23 mouse cellular contexts compared by ENCODE assay signal in the genomic region with DNA sequence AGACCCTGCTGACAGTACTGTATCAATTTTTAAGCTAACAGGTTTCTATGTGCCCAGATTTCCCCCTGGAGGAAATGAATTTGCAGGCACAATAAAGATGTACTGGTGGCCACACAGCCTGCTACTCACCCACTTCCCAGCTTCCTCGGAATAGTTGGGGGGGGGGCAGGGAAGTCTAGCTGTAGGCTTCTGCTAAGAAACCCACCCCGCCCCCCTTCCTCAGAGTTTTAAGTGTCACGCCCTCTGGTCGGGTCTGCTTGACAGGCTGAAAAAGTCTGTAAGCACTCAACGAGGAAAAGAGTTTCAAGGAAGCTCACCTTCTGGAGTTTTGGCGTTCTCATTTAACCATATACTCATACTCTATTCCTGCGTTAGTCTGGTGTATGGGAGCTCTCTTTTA. TPM values are rescaled to one million over a fixed set of nuclear protein-coding genes. Genes with fewer than 3 reads are reported as not detected.
"Had no signal": no experiment of that assay in that cellular context is flagged by ENCODE, and none has a peak within 500 bp of the region (broad histone marks: within the 10 kb centered on the region; RNA-seq: fewer than 3 reads in every experiment).

No protein-coding gene starts in this region.

- H3K9me3 ChIP-seq: limb, embryonic 15.5 days; liver, embryonic 12.5 days; megakaryocyte, embryonic 14.5 days; midbrain, embryonic 13.5 days had no signal

- H3K9ac ChIP-seq: limb, embryonic 15.5 days; liver, embryonic 12.5 days; lung, embryonic 14.5 days; midbrain, embryonic 13.5 days had no signal

- H3K36me3 ChIP-seq: limb, embryonic 15.5 days; liver, embryonic 12.5 days; midbrain, embryonic 13.5 days had no signal

- ATAC-seq: liver, embryonic 12.5 days; midbrain, embryonic 13.5 days had no signal

- H3K27ac ChIP-seq: left cerebral cortex, adult 2 months; limb, embryonic 15.5 days; liver, embryonic 12.5 days; macrophage; midbrain, embryonic 13.5 days had no signal

- DNase-seq: kidney, adult 18-20 months; kidney, postnatal 10 days; lung, embryonic 14.5 days; lung, postnatal 10 days; right cerebral cortex, adult 18-20 months; right cerebral cortex, postnatal 25 days; thymus, postnatal 4 days had no signal

- H3K4me2 ChIP-seq: limb, embryonic 15.5 days; liver, embryonic 12.5 days; lung, embryonic 14.5 days; midbrain, embryonic 13.5 days had no signal

- H3K4me3 ChIP-seq: left cerebral cortex, adult 2 months; limb, embryonic 15.5 days; liver, embryonic 12.5 days; megakaryocyte, embryonic 14.5 days; midbrain, embryonic 13.5 days had no signal

RNA-seq across cellular contexts. Expression of gene Ifna1, which starts 13.4 kb away (rescaled TPM):
- total RNA-seq: layer of hippocampus, adult 8-10 months; layer of hippocampus, postnatal 25 days; left cerebral cortex, adult 2 months; left cerebral cortex, postnatal 25 days; midbrain, postnatal 0 days had no signal
- polyA plus RNA-seq: large intestine, adult 2 months; limb, embryonic 11.5 days; limb, embryonic 15.5 days; liver, embryonic 12.5 days; liver, embryonic 16.5 days; lung, embryonic 14.5 days; macrophage; midbrain, embryonic 13.5 days; midbrain, postnatal 0 days; neural tube, embryonic 14.5 days; small intestine, adult 2 months; stomach, embryonic 16.5 days had no signal

RNA-seq across cellular contexts. Expression of gene Ifne, which starts 16.7 kb away (rescaled TPM):
- total RNA-seq: layer of hippocampus, adult 8-10 months; layer of hippocampus, postnatal 25 days; left cerebral cortex, adult 2 months; left cerebral cortex, postnatal 25 days; midbrain, postnatal 0 days had no signal
- polyA plus RNA-seq: large intestine, adult 2 months; limb, embryonic 11.5 days; limb, embryonic 15.5 days; liver, embryonic 12.5 days; liver, embryonic 16.5 days; lung, embryonic 14.5 days; macrophage; midbrain, embryonic 13.5 days; midbrain, postnatal 0 days; neural tube, embryonic 14.5 days; stomach, embryonic 16.5 days had no signal

RNA-seq across cellular contexts. Expression of gene Ifna4, which starts 21.6 kb away (rescaled TPM):
- total RNA-seq: layer of hippocampus, adult 8-10 months; layer of hippocampus, postnatal 25 days; left cerebral cortex, adult 2 months; left cerebral cortex, postnatal 25 days; midbrain, postnatal 0 days had no signal
- polyA plus RNA-seq: large intestine, adult 2 months; limb, embryonic 11.5 days; limb, embryonic 15.5 days; liver, embryonic 12.5 days; liver, embryonic 16.5 days; lung, embryonic 14.5 days; macrophage; midbrain, embryonic 13.5 days; midbrain, postnatal 0 days; neural tube, embryonic 14.5 days; small intestine, adult 2 months; stomach, embryonic 16.5 days had no signal

RNA-seq across cellular contexts. Expression of gene Ifna5, which starts 28.0 kb away (rescaled TPM):
- total RNA-seq: layer of hippocampus, adult 8-10 months; layer of hippocampus, postnatal 25 days; left cerebral cortex, adult 2 months; left cerebral cortex, postnatal 25 days; midbrain, postnatal 0 days had no signal
- polyA plus RNA-seq: large intestine, adult 2 months; limb, embryonic 11.5 days; limb, embryonic 15.5 days; liver, embryonic 12.5 days; liver, embryonic 16.5 days; lung, embryonic 14.5 days; macrophage; midbrain, embryonic 13.5 days; midbrain, postnatal 0 days; neural tube, embryonic 14.5 days; small intestine, adult 2 months; stomach, embryonic 16.5 days had no signal

RNA-seq across cellular contexts. Expression of gene Ifna6, which starts 36.1 kb away (rescaled TPM):
- total RNA-seq: layer of hippocampus, adult 8-10 months; layer of hippocampus, postnatal 25 days; left cerebral cortex, adult 2 months; left cerebral cortex, postnatal 25 days; midbrain, postnatal 0 days had no signal
- polyA plus RNA-seq: large intestine, adult 2 months; limb, embryonic 11.5 days; limb, embryonic 15.5 days; liver, embryonic 12.5 days; liver, embryonic 16.5 days; lung, embryonic 14.5 days; macrophage; midbrain, embryonic 13.5 days; midbrain, postnatal 0 days; neural tube, embryonic 14.5 days; small intestine, adult 2 months; stomach, embryonic 16.5 days had no signal
